Mouse (Mus musculus) CD8-positive naive resting alpha-beta T cell, adult 57 days (primary cell): ENCODE data around the gene Vmn1r86. TPM values are rescaled to one million over a fixed set of nuclear protein-coding genes. Genes with fewer than 3 reads are reported as not detected.

Experiments used
- total RNA-seq: library from RNA; stranded (reverse); gene quantifications from one replicate; pipeline ENCODE4 v1.2.4, GENCODE M21; 2023

Vmn1r86 gene
- total RNA-seq: not detected

GRCm38 (mm10) chr7:13119817-13120216, at the start of gene Vmn1r86:
Vmn1r86 (minus strand) TSS chr7:13119917.

GRCm38 (mm10) chr7:13159268-13159667, 39.6 kb upstream of the Vmn1r86 start, which contains the start of gene Vmn1r88:
Vmn1r88 (plus strand) TSS chr7:13159568.

GRCm38 (mm10) chr7:13140057-13140456, 20.3 kb upstream of the Vmn1r86 start, which contains the start of gene Vmn1r87:
Vmn1r87 (minus strand) TSS chr7:13140157.

GRCm38 (mm10) chr7:13095073-13095472, 24.6 kb downstream of the Vmn1r86 start, which contains the start of gene Vmn1r85:
Vmn1r85 (minus strand) TSS chr7:13095173.

GRCm38 (mm10) chr7:13054287-13055010, 65.3 kb downstream of the Vmn1r86 start, which contains the start of gene Mzf1:
Mzf1 (minus strand) TSS chr7:13054764.

Other genes with a start within 250 kb of the Vmn1r86 start
- 1.6 TPM for gene Zfp128, start 238.7 kb downstream of the Vmn1r86 start, total RNA-seq
- gene Zscan22, start 222.1 kb downstream of the Vmn1r86 start, total RNA-seq: 10.7 TPM
- gene Rps5, start 197.6 kb downstream of the Vmn1r86 start, total RNA-seq: 3,246 TPM
- gene Rnf225, start 192.5 kb downstream of the Vmn1r86 start, total RNA-seq: 1.8 TPM
- 2.6 TPM for gene Zfp324, start 154.1 kb downstream of the Vmn1r86 start, total RNA-seq
- gene Zfp446, start 142.1 kb downstream of the Vmn1r86 start, total RNA-seq: 7.4 TPM
- gene Slc27a5, start 121.7 kb downstream of the Vmn1r86 start, total RNA-seq: not detected
- gene Trim28, start 120.8 kb downstream of the Vmn1r86 start, total RNA-seq: 378 TPM
- 18.3 TPM for gene Zbtb45, start 109.9 kb downstream of the Vmn1r86 start, total RNA-seq
- gene Chmp2a, start 85.1 kb downstream of the Vmn1r86 start, total RNA-seq: 102 TPM
- 88.4 TPM for gene Ube2m, start 81.6 kb downstream of the Vmn1r86 start, total RNA-seq
- gene Mzf1, start 65.2 kb downstream of the Vmn1r86 start, total RNA-seq: 0.46 TPM
- not detected for gene Vmn1r85, start 24.7 kb downstream of the Vmn1r86 start, total RNA-seq
- gene Vmn1r87, start 20.2 kb upstream of the Vmn1r86 start, total RNA-seq: not detected
- 0.31 TPM for gene Vmn1r88, start 39.7 kb upstream of the Vmn1r86 start, total RNA-seq
- gene Vmn1r89, start 93.1 kb upstream of the Vmn1r86 start, total RNA-seq: not detected
- 21.1 TPM for gene Lig1, start 157.4 kb upstream of the Vmn1r86 start, total RNA-seq
- 6.5 TPM for gene Zswim9, start 158.8 kb upstream of the Vmn1r86 start, total RNA-seq
- 0.34 TPM for gene Pla2g4c, start 204.7 kb upstream of the Vmn1r86 start, total RNA-seq